Mouse (Mus musculus): Measurements from ENCODE around the gene Cdkl4. TPM values are rescaled to one million over a fixed set of nuclear protein-coding genes. Genes with fewer than 3 reads are reported as not detected.
"Not testable (repeated sequence)": the region's sequence is repeated elsewhere in the genome, so short reads cannot be mapped to it uniquely, and the experiment has no call there.

Cdkl4 gene
- polyA plus RNA-seq, 1 experiment, result 0.52 TPM

DNA sequence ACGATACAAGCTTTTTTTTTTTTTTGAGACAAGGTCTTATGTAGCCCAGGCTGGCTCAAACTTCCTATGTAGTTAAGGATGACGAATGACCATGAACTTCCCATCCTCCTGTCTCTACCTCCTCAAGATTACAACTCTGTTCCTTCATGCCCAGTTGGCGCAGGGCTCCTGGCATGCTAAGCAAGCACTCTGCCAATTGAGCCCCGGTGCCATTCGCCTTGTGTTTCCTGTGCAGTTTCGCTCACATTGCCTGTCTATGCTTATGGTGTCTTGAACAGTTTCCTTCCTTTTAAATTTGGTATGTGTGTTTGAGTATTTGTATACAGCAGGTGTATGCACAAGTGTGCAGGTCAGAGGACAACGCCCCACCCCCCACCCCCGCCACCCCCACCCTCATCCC is 31.4 kb downstream of the Cdkl4 start:
- Histone ChIP-seq H3K4me3 (replicated peaks; ENCODE audit: control insufficient read depth, low read depth, low read length) (no peak overlapping the region), H3K27ac (ENCODE audit: control insufficient read depth, insufficient read depth, low read depth, low read length, poor library complexity) (no peak overlapping the region), H3K4me1 (ENCODE audit: control insufficient read depth, insufficient read depth, low read length) (no peaks in the 10 kb centered on the region)
- WGBS, result 28% methylated on average over 8 of the region's 8 CpGs
- TF ChIP-seq POLR2A (IDR thresholded peaks at IDR 0.05; ENCODE audit: borderline replicate concordance, control insufficient read depth, low read depth, low read length), result no peak
- TF ChIP-seq CTCF (IDR thresholded peaks at IDR 0.05; ENCODE audit: control insufficient read depth, insufficient read depth, low read length), result no peak

DNA sequence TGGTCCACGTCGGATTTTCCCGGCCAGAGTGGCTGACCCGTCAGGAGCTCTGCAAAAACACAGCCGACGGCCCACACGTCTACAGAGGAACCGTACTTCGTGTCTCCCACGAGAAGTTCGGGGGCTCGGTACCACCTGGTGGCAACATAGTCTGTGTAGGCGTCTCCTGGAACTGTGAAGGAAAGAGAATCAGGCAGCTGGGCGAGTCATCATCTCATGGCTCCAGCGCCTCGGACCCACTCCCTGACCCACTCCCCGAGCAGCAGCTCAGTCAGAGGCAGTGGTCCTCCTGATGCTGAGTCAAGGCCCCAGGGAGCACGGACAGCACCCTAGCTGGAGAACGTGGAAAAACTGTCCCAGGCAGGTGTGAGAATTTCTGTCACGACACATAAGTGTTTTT is 34.0 kb downstream of the Cdkl4 start:
- 89% methylated on average over 20 of the region's 20 CpGs for WGBS
- Histone ChIP-seq H3K4me3 (replicated peaks; ENCODE audit: control insufficient read depth, low read depth, low read length) (no peak overlapping the region), H3K27ac (ENCODE audit: control insufficient read depth, insufficient read depth, low read depth, low read length, poor library complexity) (no peak overlapping the region), H3K4me1 (ENCODE audit: control insufficient read depth, insufficient read depth, low read length) (no peaks in the 10 kb centered on the region)
- TF ChIP-seq POLR2A (IDR thresholded peaks at IDR 0.05; ENCODE audit: borderline replicate concordance, control insufficient read depth, low read depth, low read length), result no peak

DNA sequence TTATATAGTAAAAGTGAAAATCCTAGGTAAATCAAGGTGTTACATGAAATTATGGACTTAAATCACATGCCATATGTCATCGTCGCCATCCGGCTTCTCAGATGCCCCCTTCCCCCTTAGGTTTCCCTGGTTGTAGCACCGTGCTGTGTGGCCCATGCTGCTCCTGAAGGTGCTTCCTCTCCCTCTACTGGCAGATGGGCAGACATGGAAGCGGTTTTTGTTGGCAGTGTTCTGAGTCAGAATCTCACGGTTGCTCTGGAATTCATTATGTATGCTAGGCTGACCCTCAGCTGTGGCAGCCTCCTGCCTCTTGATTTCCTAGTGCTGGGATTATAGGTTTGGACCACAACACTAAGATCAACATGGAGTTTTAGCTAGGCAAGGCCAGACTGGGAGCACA is 40.5 kb downstream of the Cdkl4 start:
- peak; percentile 11; the same call in 1 of the 2 replicates for TF ChIP-seq CTCF (IDR thresholded peaks at IDR 0.05; ENCODE audit: control insufficient read depth, insufficient read depth, low read length)
- no peak for TF ChIP-seq POLR2A (IDR thresholded peaks at IDR 0.05; ENCODE audit: borderline replicate concordance, control insufficient read depth, low read depth, low read length)
- Histone ChIP-seq H3K4me3 (replicated peaks; ENCODE audit: control insufficient read depth, low read depth, low read length) (no peak overlapping the region), H3K4me1 (ENCODE audit: control insufficient read depth, insufficient read depth, low read length) (no peaks in the 10 kb centered on the region), H3K27ac (ENCODE audit: control insufficient read depth, insufficient read depth, low read depth, low read length, poor library complexity) (no peak overlapping the region)
- 72% methylated on average over 6 of the region's 6 CpGs for WGBS

DNA sequence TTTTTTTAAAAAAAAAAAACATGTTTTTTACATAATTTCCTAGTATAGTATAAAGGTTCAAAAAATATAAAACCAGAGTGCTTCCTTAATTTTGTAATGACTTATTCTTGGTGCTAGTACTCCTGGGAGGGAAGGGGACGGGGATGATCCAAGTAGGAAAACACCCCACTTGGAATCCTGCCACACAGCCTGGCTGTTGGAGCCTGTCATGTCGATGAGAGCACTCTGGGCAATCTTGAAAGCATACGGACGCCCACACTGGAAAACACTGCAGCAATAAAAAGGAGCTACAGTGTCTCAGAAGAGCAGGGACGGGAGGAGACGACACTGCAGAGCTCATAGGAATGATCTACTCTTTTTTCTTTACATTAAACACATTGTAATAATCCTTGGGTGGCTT is 42.0 kb downstream of the Cdkl4 start:
- Histone ChIP-seq H3K27ac (ENCODE audit: control insufficient read depth, insufficient read depth, low read depth, low read length, poor library complexity) (no peak overlapping the region), H3K4me3 (replicated peaks; ENCODE audit: control insufficient read depth, low read depth, low read length) (no peak overlapping the region), H3K4me1 (ENCODE audit: control insufficient read depth, insufficient read depth, low read length) (no peaks in the 10 kb centered on the region)
- WGBS, result 80% methylated on average over 6 of the region's 6 CpGs
- no peak for TF ChIP-seq POLR2A (IDR thresholded peaks at IDR 0.05; ENCODE audit: borderline replicate concordance, control insufficient read depth, low read depth, low read length)
- TF ChIP-seq CTCF (IDR thresholded peaks at IDR 0.05; ENCODE audit: control insufficient read depth, insufficient read depth, low read length), result no peak

DNA sequence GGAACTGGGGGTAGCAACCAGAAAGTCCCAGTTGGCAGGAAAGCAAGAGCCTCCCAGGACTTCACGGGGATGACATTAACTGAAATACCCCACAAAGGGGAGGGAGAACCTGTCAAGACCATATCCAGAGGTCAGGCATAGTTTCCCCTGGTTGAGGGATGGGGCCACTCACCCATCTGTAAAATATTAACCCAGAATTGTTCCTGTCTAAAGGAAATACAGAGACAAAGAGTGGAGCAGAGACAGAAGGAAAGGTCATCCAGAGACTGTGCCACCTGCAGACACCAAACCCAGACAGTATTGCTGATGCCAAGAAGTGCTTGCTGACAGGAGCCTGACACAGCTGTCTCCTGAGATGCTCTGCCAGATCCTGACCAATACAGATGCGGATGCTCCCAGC is 46.3 kb downstream of the Cdkl4 start:
- H3K27ac ChIP-seq (ENCODE audit: control insufficient read depth, insufficient read depth, low read depth, low read length, poor library complexity); H3K4me1 ChIP-seq (ENCODE audit: control insufficient read depth, insufficient read depth, low read length); H3K4me3 ChIP-seq (replicated peaks; ENCODE audit: control insufficient read depth, low read depth, low read length): not testable (repeated sequence)
- 78% methylated on average over 2 of the region's 2 CpGs for WGBS

DNA sequence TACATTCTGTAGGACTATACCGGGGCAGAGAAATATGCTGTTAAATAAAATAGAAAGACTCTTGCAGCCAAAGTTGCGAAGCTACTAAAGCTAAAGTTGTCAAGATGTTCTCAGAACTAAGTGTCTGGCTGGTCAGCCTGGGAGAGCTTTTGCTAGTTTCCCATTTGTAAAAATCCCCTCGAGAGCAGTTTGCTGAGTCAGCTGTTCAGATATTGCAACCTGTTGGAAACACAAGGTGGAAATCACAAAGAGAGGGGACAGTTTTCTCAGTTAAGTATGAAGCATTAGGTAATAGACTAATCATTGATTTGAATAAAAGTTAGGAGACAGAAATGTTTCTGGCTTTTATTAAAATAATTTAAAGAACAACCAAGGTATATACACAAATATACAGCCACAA is 54.4 kb downstream of the Cdkl4 start:
- no peak overlapping the region for H3K27ac ChIP-seq (ENCODE audit: control insufficient read depth, insufficient read depth, low read depth, low read length, poor library complexity)
- WGBS, result 68% methylated on average over 3 of the region's 3 CpGs

DNA sequence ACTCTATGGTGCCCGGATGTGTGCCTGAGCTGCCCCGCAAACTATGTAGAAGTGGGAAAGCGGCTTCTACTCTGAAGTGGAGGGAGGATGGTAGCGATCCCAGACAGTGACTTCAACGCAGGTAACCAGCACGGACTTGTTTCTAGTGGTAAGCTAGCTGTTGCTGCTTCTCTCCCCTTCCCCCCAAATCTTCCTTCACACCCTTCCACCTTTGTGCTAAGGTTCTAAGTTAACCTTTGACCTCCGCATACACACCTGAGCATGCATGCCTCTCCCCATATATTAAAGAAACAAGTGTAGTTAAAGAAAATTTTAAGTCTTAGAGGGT is 55.4 kb downstream of the Cdkl4 start:
- Histone ChIP-seq H3K4me1 (ENCODE audit: control insufficient read depth, insufficient read depth, low read length) (no peaks in the 10 kb centered on the region), H3K27ac (ENCODE audit: control insufficient read depth, insufficient read depth, low read depth, low read length, poor library complexity) (no peak overlapping the region), H3K4me3 (replicated peaks; ENCODE audit: control insufficient read depth, low read depth, low read length) (no peak overlapping the region)
- no peak for TF ChIP-seq CTCF (IDR thresholded peaks at IDR 0.05; ENCODE audit: control insufficient read depth, insufficient read depth, low read length)
- WGBS, result 87% methylated on average over 7 of the region's 7 CpGs

More for the DNA sequence above, 54.4 kb downstream of the Cdkl4 start:
- H3K4me1 ChIP-seq (ENCODE audit: control insufficient read depth, insufficient read depth, low read length), result no peaks in the 10 kb centered on the region
- no peak for TF ChIP-seq CTCF (IDR thresholded peaks at IDR 0.05; ENCODE audit: control insufficient read depth, insufficient read depth, low read length)
- no peak for TF ChIP-seq POLR2A (IDR thresholded peaks at IDR 0.05; ENCODE audit: borderline replicate concordance, control insufficient read depth, low read depth, low read length)
- H3K4me3 ChIP-seq (replicated peaks; ENCODE audit: control insufficient read depth, low read depth, low read length), result no peak overlapping the region

DNA sequence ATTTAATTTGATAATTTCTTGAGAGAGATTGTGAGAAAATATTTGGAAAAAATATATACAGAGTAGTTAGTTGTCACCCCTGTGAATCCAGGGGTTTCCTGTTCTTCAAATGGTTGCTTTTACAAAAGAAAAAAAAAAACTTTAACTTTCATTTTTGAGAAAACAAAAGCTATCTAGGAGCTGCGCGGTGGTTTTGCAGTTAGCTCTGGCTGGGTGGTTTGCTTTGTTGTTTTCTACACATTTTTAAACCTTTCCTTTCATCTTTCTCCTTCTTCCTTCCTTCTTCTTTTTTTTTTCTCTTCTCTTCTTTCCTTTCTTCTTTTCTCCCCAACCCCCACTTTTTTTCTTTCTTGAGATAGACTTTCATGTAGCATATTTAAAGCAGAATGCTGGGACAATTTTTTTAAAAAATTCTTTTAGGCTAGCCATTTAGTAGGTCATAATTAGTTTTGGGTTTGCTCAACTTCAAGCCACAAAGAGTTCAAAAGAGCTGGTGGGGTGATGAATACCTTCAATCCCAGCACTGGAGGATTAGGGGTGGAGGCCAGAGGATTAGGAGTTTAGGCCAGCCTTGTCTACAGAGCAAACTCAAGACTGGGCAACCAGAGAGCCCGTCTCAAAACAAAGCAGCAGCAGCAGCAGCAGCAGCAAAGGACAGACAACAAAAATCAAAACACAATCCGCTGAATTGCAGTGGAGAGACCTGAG is 55.9 kb downstream of the Cdkl4 start:
- WGBS, result 45% methylated on average over 4 of the region's 4 CpGs
- Histone ChIP-seq H3K27ac (ENCODE audit: control insufficient read depth, insufficient read depth, low read depth, low read length, poor library complexity) (no peak overlapping the region), H3K4me3 (replicated peaks; ENCODE audit: control insufficient read depth, low read depth, low read length) (no peak overlapping the region), H3K4me1 (ENCODE audit: control insufficient read depth, insufficient read depth, low read length) (no peaks in the 10 kb centered on the region)
- TF ChIP-seq POLR2A (IDR thresholded peaks at IDR 0.05; ENCODE audit: borderline replicate concordance, control insufficient read depth, low read depth, low read length), result no peak
- no peak for TF ChIP-seq CTCF (IDR thresholded peaks at IDR 0.05; ENCODE audit: control insufficient read depth, insufficient read depth, low read length)

DNA sequence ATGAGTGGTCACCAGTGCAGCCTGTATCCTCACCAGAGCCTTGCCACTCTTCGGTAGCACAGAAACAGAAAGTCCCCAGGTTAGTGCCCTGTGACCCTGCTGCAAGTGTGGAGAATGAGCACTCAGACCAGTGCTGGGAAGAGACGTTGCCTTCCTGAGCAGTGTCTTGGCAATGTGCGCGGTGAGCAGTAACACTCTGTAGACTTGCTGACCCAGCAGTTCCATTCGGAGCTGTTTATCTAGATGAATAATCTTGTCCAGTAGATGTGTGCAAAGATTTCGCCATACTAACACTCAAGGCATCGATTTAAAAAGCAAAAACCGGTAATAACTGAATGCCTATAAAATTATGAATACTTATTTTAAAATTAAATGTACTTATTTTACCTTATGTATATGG is 57.1 kb downstream of the Cdkl4 start:
- Histone ChIP-seq H3K4me1 (ENCODE audit: control insufficient read depth, insufficient read depth, low read length) (no peaks in the 10 kb centered on the region), H3K27ac (ENCODE audit: control insufficient read depth, insufficient read depth, low read depth, low read length, poor library complexity) (no peak overlapping the region), H3K4me3 (replicated peaks; ENCODE audit: control insufficient read depth, low read depth, low read length) (no peak overlapping the region)
- TF ChIP-seq CTCF (IDR thresholded peaks at IDR 0.05; ENCODE audit: control insufficient read depth, insufficient read depth, low read length) (no peak), POLR2A (IDR thresholded peaks at IDR 0.05; ENCODE audit: borderline replicate concordance, control insufficient read depth, low read depth, low read length) (no peak)
- 73% methylated on average over 8 of the region's 8 CpGs for WGBS
